Mouse (Mus musculus): ENCODE data around the gene Plekhj1.

Gene Plekhj1

GRCm38 (mm10) chr10:80752079-80752625 is 46.3 kb downstream of the Plekhj1 start:
- in situ Hi-C loops (cut with MboI, MseI), result no loop called here

GRCm38 (mm10) chr10:80751188-80751832 is 47.1 kb downstream of the Plekhj1 start:
- in situ Hi-C loops (cut with MboI, MseI), result no loop called here

- in situ Hi-C loops (cut with MboI, MseI), result loop anchor here (5.0 kb wide), 3 partner anchors 49 to 249 kb away; partner anchors contain the start of genes Plekhj1 and Sf3a2
Observed at GRCm38 (mm10) chr10:80748609-80749008, 49.8 kb downstream of the Plekhj1 start.

- in situ Hi-C loops (cut with MboI, MseI), result loop anchor here (5.0 kb wide), 3 partner anchors 50 to 250 kb away; partner anchors contain the start of genes Plekhj1 and Sf3a2
Observed at GRCm38 (mm10) chr10:80747410-80747809, 51.0 kb downstream of the Plekhj1 start.

Measured in T-helper 2 cell (primary cell).